Mouse (Mus musculus) kidney, adult 2 months (tissue): ENCODE data around the gene Spef2.

Experiments
- CTCF ChIP-seq: fragments of 200-500 bp; conservative IDR thresholded peaks from 2 replicates; pipeline ENCODE4 v1.5.1; 2011; ENCODE audit warnings: low read depth, mild to moderate bottlenecking, control low read depth, low read length, moderate library complexity, mixed read lengths; ENCODE audit not compliant: insufficient read depth, insufficient read length
- POLR2A ChIP-seq: fragments of 200-500 bp; IDR thresholded peaks from one replicate; pipeline ENCODE4 v1.6.1; 2011; ENCODE audit warnings: low read depth, low read length, control low read depth

DNA sequence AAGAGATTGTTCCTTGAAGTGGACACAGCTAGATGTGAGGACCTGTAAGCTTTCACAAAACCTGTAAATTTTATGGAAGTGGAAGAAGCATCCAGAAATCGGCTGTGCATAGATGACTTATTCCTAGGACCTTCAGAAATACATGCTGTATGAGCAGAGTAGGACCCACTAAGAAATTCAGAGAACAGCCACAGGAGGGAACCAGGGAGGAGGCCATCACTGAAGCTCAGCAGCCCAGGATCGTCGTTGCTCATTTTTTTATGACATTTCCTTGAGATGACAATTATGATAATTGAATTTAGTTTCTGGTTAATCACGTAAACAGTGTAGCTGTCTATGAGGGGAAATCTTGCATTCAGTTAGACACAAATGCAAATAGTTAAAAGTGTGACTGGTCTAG, 171.4 kb downstream of the Spef2 start:
- TF ChIP-seq CTCF (0 out of 2 replicates have a peak, but pooled peaks have one; percentile 19), POLR2A (no peak)
